Mouse (Mus musculus): ENCODE measurements around the gene Ect2. TPM values are rescaled to one million over a fixed set of nuclear protein-coding genes. Genes with fewer than 3 reads are reported as not detected.

Gene Ect2
- total RNA-seq, 2 experiments from 2014 or later = 0.96 to 1.1 TPM

DNA sequence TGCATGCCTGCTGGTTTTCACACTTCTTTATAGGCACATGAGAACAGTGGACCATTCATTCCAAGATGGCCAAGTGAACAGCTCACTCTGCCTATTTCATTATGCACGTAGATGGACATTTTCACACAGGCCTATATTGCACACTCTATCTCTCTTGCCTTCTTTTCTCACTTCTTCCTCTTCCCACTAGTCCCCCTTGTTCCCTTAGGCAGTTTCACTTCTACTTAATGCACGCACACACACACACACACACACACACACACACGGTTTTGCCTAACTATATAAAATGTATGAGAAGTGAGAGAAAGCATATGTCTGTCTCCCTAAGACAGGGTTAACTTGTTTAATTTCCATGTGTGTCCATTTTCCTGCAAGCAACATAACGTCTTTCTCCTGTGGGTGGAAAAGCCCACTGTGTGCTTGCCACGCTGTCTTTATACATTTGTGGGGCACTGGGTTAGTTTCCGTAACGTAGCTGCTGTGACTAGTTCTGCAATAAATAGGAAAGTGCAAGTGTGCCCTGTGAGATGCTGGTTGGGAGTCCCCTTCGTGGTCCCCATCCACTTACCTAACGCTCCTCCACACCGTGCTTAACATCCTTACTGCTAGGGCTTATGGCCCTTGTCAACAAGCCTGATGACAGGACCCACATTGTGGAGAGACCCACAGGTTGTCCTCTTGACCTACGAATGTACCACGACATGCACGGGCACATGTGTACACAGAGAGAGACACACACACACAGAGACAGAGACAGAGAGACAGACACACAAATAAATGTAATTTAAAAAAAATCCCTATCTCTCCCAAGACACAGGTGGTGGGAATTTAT is 72.2 kb downstream of the Ect2 start:
- intact Hi-C loops (cut with DNase I) = no loop called here
- no peak for DNase-seq (ENCODE audit: low spot score in 2 of 2)

- DNase-seq (ENCODE audit: low spot score in 2 of 2) = no peak
- intact Hi-C loops (cut with DNase I) = no loop called here
These were observed 73.5 kb downstream of the Ect2 start for GRCm38 (mm10) chr3:27080061-27080770.

DNA sequence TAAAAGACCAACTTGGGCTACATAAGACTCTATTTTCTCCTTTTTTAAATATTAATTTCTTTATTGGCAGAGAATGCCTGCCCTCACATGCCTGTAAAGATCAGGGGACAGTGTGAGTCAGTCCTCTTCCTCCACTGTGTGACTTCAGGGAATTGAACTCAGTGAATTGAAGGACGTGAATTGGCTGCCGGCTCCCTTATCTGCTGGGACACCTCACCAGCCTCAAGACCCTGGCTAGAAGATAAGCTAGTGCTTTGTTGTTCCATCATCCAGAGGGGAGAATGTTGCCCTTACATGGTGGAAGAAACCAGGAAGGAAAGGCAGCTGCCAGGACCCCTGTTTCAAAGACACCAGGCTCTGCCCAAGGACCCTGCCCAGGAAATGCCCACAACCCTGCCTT is 79.8 kb downstream of the Ect2 start:
- intact Hi-C loops (cut with DNase I) = no loop called here
- no peak for DNase-seq (ENCODE audit: low spot score in 2 of 2)

- intact Hi-C loops (cut with DNase I) = no loop called here
- DNase-seq (ENCODE audit: low spot score in 2 of 2) = no peak
These were observed 82.0 kb downstream of the Ect2 start for GRCm38 (mm10) chr3:27071706-27072105.

DNA sequence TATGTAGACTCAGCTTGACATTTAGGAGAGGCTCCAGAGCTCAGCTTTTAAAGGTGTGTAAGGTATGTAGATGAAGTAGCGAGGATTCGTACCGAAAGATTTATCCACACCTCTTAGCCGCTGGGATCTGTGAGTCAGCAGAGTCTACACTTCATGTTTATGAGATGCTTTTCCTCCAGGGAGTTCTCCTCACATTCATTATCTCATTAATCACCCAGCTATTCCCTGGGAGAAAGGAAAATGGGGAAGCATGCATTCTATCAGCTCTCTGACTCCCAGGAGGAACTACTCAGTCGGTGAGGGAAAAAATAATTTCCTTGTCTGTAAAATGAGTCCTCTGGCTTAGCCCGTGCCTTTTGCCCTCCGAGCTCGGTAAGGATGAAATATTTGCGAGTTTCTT is 83.3 kb downstream of the Ect2 start:
- intact Hi-C loops (cut with DNase I) = no loop called here
- DNase-seq (ENCODE audit: low spot score in 2 of 2) = no peak

DNA sequence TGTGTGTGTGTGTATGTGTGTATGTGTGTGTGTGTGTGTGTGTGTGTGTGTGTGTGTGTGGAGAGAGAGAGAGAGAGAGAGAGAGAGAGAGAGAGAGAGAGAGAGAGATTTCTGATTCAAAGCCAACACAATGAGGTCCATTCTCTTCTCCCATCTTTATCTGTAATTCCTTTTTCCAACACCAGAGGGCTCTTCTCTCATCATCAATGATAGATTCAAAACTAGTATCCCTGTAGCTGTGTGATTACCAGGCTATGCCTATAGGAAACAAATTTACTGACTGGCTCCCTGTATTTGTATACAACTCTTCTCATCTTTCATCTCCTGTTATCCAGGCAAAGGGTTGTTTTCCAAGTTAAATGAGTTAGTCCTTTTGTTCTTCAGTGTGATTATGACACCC is 86.5 kb downstream of the Ect2 start:
- intact Hi-C loops (cut with DNase I) = no loop called here
- no peak for DNase-seq (ENCODE audit: low spot score in 2 of 2)

GRCm38 (mm10) chr3:27064886-27065285 is 88.8 kb downstream of the Ect2 start:
- intact Hi-C loops (cut with DNase I) = no loop called here
- DNase-seq (ENCODE audit: low spot score in 2 of 2) = no peak

DNA sequence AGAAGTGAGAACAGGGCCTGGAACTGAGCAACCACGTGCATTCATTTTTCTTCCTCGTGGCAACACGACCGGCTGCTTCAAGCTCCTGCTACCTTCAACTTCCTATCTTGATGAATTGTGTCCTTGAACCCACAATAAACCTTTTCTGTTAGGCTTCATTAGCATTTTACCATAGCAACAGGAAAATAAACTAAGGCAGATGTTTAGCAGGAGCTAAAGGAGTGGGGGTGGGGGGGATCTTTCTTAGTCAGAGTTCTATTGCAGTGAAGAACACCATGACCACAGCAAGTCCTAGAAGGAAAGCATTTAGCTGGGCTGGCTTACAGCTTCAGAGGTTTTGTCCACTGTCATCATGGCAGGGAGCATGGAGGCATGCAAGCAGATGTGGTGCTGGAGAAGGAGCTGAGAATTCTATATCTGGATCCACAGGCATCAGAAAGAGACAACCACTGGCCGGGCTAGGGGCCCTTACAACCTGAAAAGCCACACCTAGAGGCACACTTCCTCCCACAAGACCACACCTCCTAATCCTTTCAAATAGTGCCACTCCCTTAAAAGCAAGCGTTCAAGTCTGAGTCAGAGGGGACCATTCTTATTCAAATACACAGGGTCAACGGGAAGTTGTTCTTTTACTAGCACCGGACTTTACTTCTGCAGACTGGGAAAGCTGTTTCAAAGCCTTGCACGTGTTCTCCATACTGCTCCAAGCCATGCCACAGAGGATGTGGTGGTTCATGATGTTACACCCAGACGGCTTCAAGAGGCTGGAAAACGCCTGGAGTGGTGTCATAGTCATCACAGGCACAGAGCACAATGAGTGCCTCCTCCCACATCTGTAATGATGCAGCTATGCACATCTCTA is 90.0 kb downstream of the Ect2 start:
- no peak for DNase-seq (ENCODE audit: low spot score in 2 of 2)
- intact Hi-C loops (cut with DNase I) = no loop called here

GRCm38 (mm10) chr3:27060441-27060840 is 93.2 kb downstream of the Ect2 start:
- no peak for DNase-seq (ENCODE audit: low spot score in 2 of 2)
- intact Hi-C loops (cut with DNase I) = no loop called here

- intact Hi-C loops (cut with DNase I) = no loop called here
- DNase-seq (ENCODE audit: low spot score in 2 of 2) = no peak
These were observed 94.0 kb downstream of the Ect2 start for GRCm38 (mm10) chr3:27059529-27060322.

DNA sequence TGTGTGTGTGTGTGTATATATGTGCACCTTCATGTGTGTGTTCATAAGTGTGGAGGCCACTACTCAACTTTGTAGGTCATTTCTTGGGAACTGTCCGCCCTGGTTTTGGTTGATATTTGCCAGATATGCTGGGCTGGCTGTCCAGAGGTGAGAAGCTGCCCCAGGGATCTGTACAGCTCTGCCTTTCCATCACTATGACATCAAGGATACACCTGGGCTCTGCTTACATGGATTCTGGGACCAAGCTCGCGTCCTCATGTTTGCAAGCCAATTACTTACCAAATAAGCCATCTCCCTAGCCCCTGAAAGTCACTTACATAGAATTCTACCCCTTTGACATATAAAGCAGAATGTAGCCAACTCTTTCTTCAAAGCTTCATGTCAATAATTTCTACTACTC is 98.2 kb downstream of the Ect2 start:
- intact Hi-C loops (cut with DNase I) = no loop called here
- DNase-seq (ENCODE audit: low spot score in 2 of 2) = no peak

DNA sequence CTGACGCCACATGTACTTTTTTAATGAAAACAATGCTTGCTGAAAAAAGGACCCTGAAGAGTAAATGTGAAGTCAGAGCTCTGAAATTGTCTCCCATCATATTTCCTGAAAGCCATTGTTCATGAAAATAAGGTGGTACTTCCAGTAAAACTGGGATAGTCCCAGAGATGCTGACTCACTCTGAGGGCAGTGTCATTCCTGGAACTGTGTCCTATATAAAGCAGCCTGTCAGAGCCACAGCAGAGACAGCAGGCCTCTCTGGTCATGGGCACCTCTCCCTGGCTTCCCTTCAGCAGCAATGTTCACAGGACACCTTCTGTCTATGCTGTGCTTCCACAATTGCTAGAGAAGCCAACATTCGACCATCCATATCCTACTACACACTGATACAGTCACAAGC is 98.9 kb downstream of the Ect2 start:
- DNase-seq (ENCODE audit: low spot score in 2 of 2) = no peak

More for the DNA sequence above, 98.9 kb downstream of the Ect2 start:
- intact Hi-C loops (cut with DNase I) = no loop called here

Other genes starting within 250 kb of the Ect2 start
- gene Nceh1, start 29.1 kb upstream of the Ect2 start, total RNA-seq (2021) = 100 to 1,000 TPM; 111 to 126 TPM
- 1 to 10 TPM; 1.1 to 1.5 TPM for gene Tnfsf10, start 163.2 kb upstream of the Ect2 start, total RNA-seq (2021)
- under 1 TPM in 1 of 2 experiments, not detected in 1; 0.14 TPM for gene Ghsr, start 217.5 kb upstream of the Ect2 start, total RNA-seq (2021)

Measured in left cerebral cortex, postnatal 36 days (tissue).